Mouse (Mus musculus) left cerebral cortex, adult 8-10 months (tissue): Measurements from ENCODE around the gene A630089N07Rik. TPM values are rescaled to one million over a fixed set of nuclear protein-coding genes. Genes with fewer than 3 reads are reported as not detected.
"Not testable (repeated sequence)": the region's sequence is repeated elsewhere in the genome, so short reads cannot be mapped to it uniquely, and the experiment has no call there.

Source experiments
- DNase-seq, 2 experiments: peaks; one replicate each; pipeline ENCODE4 v3.0.0; 2022; ENCODE audit warnings: low spot score in 2 of 2
- total RNA-seq, 4 experiments: library from RNA; stranded (reverse); gene quantifications; 2 replicates each; pipeline ENCODE4 v1.2.4; 2022

Gene A630089N07Rik
- 1 to 10 TPM; 6.0 to 6.3 (median 6.3) TPM for total RNA-seq

DNA sequence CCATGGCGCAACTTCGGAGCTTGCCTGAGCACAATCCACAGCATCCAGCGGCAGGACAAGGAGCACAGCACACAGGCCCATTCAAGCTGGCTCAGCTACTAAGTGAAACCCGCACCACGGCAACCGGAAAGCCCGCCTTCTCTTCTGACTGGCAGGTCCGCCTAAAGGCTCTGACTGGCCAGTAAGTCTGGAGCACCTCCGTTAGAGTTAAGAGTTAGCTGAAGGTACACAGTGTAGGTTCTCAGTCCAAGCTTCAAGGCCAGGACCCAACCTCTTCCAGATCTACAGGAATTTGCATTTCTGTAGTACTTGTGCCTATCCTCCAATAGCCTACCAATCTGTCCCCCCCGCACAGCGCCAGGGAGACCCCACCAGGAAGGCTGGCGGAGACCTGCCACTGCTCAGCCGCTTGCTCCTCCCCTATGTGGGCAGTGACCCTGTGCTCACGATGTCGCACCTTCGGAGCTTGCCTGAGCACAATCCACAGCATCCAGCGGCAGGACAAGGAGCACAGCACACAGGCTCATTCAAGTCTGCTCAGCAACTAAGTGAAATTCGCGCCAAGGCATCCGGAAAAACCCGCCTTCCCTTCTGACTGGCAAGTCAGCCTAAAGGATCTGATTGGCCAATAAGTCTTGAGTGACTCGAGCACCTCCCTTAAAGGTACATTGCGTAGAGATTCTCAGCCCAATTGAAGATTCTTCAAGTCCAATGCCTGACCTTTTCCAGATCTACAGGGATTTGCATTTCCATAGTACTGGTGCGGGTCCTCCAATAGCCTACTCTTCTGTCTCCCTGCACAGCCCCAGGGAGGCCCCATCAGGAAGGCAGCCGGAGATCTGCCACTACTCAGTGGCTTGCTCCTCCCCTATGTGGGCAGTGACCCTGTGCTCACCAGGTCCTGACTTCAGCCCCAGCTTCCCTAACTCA lies at the start of gene A630089N07Rik:
Gene A630089N07Rik, minus strand, starts transcription at position 562 of the 930 bp plus-strand sequence.
- DNase-seq = peak; percentile 49 to 67

DNA sequence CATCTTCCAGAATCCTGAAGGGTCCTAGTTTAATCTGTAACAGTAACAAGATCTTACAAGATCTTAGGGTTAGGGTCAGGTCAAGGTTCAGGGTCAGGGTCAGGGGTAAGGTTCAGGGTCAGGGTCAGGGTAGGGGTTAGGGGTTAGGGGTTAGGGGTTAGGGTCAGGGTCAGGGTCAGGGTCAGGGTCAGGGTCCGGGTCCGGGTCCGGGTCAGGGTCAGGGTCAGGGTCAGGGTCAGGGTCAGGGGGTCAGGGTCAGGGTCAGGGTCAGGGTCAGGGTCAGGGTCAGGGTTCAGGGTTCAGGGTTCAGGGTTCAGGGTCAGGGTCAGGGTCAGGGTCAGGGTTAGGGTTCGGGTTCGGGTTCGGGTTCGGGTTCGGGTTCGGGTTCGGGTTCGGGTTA lies 24.9 kb upstream of the A630089N07Rik start:
- no peak for DNase-seq

DNA sequence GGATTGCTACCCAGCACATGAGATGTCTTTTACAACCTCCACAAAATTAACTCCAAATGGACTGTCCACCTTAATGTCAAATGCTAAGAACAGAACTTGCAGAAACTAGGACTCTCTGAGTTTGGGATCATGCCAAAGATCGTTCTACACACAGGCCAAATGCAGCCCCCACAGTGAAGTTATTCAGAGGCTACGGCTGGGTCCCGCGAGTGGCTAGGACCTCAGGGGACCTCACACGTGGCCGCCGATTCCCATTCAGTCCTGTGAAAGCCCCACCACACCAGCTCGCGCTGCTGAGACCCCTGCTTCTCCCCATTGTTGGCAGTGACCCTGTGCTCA lies 731 bp downstream of the A630089N07Rik start:
- DNase-seq = not testable (repeated sequence)

DNA sequence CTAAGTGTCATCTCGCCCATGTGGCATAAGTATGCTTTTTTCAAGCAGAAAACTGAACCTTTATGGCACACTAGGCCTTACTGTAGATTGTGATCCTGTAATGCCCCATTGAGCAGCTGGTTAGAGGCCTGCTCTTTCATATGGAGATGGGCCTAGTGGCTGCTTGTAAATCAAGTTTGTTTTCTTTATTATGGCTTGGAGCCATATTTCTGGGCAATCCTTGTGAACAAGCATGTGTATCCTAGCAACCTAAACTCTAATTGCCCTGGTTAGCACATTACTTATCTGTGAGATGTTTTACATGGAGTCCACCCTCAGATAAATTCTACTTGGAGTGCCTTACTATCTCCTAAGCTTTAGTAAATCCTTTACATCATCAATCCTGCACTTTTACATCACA lies 1.1 kb downstream of the A630089N07Rik start:
- not testable (repeated sequence) for DNase-seq

DNA sequence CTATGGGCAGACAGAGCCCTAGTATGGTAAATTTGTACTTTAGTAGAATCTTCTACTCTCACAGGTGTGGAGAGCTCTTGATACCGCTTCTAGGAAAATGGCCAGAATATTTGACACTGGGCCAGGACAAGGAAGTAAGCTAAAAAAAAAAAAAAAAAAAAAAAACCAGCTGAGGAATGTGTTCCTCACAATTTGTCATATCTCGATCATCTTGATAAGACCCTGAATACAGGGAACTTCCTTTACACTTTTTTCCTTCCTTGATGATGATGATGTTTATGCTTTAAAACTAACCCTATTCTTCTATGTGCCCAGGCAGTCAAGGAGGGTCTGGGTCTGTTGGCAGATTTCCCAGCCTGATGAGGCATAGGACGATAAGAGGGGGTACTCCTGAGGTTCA lies 2.9 kb downstream of the A630089N07Rik start:
- DNase-seq = not testable (repeated sequence)

DNA sequence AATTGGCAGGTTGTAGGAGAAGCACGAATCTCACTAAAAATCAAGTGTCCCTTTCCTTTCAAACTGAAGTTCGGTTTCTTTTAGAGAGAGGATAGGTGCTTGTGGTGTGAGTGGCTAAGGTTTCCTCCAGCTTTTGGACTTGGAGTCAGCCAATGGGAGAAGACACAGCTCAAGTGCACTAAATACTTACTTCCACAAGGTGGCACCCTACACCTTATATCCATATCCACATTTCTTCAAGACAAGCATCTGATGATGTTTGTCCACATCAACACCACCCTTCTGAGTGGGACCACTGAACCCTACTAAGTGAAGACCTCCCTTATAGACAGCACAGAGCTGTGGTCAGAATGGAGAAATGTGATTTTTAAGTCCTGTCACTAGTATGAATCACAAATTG lies 40.6 kb downstream of the A630089N07Rik start:
- DNase-seq = peak in 1 of 2 experiments; percentile 7

DNA sequence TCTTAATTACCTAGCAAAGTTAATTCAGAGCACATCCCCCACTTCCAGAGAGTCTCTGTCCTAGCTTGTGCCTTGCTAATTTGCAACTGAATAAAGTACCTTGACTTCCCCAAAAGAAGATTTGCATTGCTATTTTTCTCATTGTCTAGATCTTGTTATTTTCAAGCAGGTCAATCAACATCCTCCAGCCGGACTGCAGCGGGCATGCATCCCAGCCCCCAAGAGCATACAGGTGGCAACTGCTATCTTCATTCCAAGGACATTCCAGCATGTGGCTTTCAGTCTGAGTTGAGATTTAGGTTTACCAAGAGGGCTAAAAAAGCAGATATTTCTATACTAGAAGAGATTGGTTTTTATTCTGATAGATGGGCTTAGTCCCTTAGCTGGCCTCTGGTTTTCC lies 47.3 kb downstream of the A630089N07Rik start:
- DNase-seq = not testable (repeated sequence)

DNA sequence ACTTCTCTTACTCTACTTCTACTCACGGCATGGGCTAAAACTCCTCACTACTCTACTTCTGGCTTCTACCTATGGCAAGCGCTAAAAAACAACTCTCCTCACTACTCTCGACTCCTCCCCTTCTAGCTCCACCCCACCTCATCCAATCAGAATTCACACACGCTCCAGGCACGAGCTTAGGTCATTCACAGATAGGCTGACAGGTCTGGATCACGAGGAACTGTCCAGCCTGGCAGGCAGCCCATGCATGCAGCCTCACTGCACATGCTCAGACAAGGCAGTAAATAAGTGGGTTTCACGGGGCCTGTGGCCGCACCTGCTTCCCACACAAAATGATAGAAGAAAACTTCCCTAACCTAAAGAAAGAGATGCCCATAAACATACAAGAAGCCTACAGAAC lies 56.1 kb downstream of the A630089N07Rik start:
- not testable (repeated sequence) for DNase-seq

DNA sequence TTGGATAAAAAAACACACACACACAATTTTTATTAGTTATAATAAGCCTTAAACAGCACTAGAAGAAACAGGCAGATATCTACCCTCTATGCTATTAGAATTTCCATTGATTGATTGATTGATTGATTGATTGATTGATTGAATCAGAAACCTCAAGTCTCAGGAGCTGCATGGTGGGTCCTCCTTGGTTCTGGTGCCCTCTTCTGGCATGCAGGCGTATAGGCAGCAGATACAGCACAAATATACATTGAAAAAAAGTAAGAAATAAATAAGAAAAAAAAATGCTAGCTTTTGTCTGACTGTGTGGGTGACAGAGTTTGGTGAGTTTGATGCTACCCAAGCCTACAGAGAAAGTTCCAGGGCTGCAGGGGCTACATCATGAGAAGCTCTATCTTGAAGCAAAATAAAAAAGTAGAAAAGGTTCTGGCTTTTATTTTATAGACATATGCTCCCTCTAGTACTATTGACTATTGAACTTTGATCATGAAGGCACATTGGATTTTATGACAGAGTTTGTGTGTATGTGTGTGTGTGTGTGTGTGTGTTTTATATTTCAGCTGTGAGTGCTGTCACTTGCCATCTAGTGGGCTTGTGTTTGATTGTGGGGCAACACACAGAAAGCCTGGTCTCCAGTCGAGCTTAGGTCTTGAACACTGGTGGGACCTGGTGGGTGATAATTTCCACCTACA lies 59.4 kb downstream of the A630089N07Rik start:
- no peak for DNase-seq

DNA sequence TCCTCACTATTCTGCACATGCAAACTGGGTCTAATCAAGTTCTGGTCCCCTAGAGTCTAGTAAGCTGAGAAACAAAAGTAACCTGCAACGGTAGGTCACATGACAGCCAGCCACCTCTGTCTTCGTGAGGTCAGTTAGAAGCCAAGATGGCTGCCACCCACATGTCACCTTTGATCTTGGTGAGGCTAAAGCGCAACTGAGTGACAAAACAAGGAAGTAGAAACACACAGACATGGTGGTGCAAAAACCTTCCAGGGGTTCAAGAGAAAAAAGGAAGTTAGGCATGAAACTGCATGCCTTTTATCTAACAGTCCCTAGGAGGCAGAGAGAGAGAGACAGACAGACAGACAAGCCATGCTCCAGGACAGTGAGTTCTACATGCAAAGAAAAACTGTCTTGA lies 60.2 kb downstream of the A630089N07Rik start:
- no peak for DNase-seq

DNA sequence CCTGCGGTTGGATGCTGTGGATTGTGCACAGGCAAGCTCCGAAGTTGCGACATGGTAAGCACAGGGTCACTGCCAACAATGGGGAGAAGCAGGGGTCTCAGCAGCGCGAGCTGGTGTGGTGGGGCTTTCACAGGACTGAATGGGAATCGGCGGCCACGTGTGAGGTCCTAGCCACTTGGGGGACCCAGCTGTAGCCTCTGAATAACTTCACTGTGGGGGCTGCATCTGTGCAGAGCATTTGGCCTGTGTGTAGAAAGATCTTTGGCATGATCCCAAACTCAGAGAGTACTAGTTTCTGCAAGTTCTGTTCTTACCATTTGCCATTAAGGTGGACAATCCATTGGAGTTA lies 84.9 kb downstream of the A630089N07Rik start:
- DNase-seq = not testable (repeated sequence)

DNA sequence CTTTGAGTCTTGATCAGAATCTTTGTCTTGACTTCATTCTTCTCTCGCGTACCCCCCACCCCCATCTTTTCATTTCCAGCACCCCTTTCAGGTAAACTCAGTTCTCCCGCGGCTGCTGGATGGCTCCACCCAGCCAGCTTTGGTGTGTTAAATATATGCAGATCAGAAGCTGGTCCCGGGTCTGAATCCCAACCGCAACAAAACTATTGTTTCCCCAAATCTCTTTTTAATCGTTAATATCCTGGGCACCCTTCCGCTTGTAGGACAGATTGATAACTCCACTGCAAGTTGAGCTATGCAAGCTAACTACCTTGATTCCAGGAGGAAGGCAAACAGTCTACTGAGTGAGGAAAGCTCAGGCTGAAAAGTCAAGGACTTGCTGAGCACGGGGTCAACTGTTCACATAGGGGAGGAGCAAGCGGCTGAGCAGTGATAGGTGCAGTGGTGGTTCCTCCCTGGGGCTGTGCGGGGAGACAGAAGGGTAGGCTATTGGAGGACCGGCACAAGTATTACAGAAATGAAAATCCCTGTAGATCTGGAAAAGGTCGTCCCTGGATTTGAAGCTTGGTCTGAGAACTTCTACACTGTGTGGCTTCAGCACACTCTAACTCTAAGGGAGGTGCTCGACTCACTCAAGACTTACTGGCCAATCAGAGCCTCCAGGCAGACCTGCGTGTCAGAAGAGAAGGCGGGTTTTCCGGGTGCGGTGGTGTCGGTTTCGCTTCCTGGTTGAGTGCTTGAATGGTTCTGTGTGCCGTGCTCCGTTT lies 85.5 kb downstream of the A630089N07Rik start, which contains the start of gene B230307C23Rik:
Gene B230307C23Rik, plus strand, starts transcription at position 700 of the 767 bp plus-strand sequence.
- DNase-seq = peak; percentile 69 to 87

DNA sequence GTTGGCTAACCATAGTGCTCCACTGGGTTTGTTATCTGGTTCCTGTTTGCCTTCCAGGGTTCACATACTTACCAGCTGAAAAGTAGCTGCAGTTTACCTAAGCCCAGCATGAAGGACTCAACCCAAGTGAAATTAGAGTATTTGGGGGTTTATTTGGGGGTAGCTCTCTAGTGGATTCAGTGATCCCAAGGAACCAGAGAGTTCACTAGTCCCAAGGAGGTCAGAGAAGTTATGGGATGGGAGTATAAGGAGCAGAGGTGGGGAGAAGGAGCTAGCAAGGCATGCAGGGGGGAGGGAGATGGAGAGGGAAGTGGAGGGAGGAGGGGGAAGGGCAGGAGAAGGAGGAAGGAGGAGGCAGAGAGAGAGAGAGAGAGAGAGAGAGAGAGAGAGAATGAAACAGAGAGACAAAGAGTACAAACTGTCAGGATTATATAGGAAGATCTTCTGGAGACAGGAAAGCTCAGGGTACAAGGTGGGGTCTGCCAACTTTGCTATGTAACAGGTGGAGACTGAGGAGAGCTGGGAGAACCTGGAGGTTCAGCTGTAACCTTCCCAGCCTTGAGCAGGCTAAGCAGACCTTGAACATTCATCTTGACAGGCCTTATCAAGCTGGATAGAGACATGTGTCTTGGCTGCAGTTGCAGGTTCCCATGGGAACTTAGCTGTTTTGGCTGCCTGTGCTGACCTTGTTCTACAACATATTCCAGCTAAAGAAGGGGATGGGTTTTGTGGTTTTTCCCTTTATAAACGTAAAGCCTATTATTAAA lies 86.2 kb downstream of the A630089N07Rik start:
- DNase-seq = no peak

DNA sequence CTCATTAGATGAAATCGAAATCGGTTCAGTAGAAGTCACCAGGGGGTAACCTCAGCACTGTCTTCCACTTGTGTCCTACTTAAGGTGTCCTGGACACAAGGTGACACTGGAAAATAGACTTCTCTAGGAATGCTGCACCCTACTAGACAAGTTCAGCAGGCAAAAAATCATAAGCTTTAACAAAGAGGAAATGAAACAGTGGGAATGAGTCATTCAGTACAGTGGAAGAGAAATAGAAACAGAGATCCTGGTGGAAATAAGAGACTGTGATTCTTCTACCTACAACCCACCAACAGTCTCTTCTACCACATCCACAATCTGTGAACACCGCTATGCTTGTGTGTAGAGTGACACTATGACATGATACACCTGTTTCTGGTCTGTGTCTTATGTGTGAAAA lies 89.8 kb downstream of the A630089N07Rik start:
- DNase-seq = not testable (repeated sequence)

DNA sequence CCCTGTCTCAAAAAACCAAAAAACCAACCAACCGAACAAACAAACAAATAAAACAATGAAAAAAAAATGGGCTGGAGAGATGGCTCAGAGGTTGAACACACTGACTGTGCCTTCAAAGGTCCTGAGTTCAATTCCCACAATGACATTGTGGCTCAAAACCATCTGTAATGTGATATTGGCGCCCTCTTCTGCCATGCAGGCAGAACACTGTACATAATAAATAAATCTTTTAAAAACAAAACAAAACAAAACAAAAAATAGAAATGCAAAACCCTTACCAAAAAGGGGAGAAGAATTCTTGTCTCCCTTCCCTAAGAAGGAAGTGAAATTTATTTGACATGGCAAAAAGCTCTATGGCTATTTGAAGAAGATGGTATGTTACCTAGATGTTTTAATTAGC lies 90.7 kb downstream of the A630089N07Rik start:
- no peak for DNase-seq

DNA sequence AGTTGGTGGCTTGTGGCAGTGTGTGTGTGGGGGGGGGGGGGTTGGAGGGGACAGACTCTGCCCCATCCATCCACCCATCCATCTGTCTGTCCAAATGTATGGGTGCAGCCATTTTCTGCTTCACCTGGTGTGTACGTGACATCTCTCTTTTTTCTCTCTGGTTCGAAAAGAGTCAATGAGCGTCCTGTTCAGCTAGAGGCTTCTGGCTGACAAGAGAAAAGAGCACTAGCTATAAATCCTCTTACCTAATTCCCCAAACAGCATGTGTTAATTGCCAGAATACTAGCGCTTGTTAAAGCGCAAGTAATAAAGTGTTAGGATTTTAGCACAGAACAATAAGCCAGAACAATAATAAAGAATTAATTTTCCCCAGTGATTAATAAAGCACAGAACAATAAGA lies 97.7 kb downstream of the A630089N07Rik start:
- no peak for DNase-seq

DNA sequence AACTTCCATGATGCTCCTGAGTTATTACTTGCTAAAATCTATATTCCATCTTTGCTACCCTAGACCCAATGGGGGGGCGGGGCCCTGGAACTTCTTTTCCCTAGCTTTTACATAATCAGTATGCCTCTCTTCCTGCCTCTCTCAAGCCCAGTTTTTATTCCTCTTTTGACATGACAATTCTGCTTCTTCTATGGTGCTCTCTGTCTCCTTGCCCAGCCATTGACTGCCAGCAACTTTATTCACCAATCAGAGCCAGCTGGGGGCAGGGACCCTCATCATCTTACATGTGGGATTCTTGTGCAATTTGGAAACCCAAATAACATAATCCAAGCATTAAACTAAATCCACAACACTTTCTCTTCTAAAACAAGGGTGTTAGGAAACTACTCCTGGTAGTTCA lies 100.9 kb downstream of the A630089N07Rik start:
- no peak for DNase-seq

DNA sequence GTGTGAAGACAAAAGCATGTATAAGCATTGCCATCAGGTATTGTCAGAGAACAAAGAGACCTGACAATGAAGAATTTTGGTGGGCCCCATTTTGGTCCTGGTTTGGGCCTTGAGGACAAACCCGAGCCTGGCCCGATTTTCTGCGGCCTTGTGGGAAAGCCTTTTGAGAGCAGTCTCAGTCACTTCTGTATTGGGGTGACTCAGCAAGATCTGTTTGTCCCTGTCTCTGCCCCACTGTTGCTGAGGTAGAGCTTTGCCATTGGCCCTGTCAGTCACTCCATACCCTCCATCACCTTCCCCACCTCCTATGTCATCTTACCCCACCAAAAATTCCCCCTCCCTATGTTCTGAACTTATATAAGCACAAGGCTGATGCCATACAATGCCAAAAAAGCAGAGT lies 104.5 kb downstream of the A630089N07Rik start:
- no peak for DNase-seq

DNA sequence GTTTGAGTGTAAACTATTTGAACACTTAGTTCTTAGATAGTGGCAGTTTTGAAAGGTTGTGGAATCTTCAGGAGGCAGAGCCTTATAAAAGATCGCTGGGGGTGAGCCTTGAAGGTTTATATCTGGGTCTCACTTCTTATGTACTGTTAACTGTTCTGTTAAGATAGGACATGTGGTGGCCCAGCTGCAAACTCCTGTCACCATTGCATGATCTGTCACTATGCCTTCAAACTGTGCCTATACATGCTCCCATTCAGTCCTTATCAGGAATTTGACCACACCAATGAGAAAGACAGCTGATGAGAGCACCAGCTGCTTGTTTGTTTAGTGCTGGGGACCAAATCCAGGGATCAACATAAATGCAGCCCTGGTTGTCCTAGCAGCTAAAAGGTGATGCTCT lies 105.0 kb downstream of the A630089N07Rik start:
- no peak for DNase-seq

DNA sequence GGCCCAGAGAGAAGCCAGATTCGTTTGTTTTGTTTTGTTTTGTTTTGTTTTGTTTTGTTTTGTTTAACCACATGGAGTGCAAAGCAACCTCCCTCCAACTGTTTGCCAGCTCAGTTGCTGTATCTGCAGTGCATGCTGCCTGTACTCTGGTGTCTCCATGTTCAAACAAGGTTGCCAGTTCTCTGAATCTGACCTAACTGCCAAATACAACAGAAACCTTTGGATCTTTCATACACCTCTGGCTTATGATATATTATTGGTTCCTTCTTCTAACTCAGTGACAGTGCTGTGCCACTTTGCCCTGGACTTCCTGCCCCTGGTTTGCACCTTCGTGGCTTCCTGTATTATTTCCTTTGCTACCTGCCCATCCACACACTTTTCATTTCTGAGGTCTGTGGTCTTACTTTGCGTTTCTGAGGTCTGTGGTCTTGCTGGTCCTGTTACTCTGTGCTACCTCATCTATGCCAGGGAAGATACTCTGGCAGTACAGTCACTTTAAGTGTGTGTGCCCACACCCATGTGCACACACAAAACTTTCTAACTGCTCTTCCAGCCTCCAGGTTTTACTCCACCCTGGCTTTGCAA lies 118.2 kb downstream of the A630089N07Rik start:
- no peak for DNase-seq
